ENCODE assay signal across 8 mouse cellular contexts in genomic region chr8:121631645-121632071, GRCm38 (mm10). TPM values are rescaled to one million over a fixed set of nuclear protein-coding genes. Genes with fewer than 3 reads are reported as not detected.
DNase-seq lines count a peak whose midpoint lies in the region; ATAC-seq and TF ChIP-seq lines count a peak whose summit lies in the region.

No protein-coding gene starts in this region.

- no peak overlapping the region for H3K4me2 ChIP-seq in kidney, postnatal 0 days (ENCODE audit: low read length)

- H3K9me3 ChIP-seq in kidney, postnatal 0 days (replicated peaks; ENCODE audit: low read length), result no peaks in the 10 kb centered on the region

- H3K36me3 ChIP-seq in kidney, postnatal 0 days (ENCODE audit: insufficient read depth, low read length), result peaks cover 6% of the 10 kb centered on the region

- ATAC-seq in kidney, postnatal 0 days (replicated peaks; ENCODE audit: low FRiP score, low read depth), result peak; percentile 58; the same call in 1 of the 2 replicates
- no peak for ATAC-seq in monocyte, adult 5-6 weeks (replicated peaks; ENCODE audit: insufficient number of reproducible peaks, low FRiP score, low TSS enrichment, poor library complexity, severe bottlenecking)

- no peak for DNase-seq in left cerebral cortex, adult 2 months (ENCODE audit: extremely low spot score in 1 of 2, low spot score in 2 of 2)
- DNase-seq in left cerebral cortex, adult 9 months (ENCODE audit: low spot score in 2 of 2), result no peak
- DNase-seq in heart, adult 8-10 months (ENCODE audit: low spot score), result peak; percentile 64
- peak; percentile 66 for DNase-seq in kidney, postnatal 0 days (ENCODE audit: low spot score)
- no peak for DNase-seq in layer of hippocampus, adult 11-12 months (ENCODE audit: low spot score)
- no peak for DNase-seq in urinary bladder, adult 2 months (ENCODE audit: low spot score)

- TF ChIP-seq POLR2A in olfactory bulb, adult 2 months (IDR thresholded peaks at IDR 0.05; ENCODE audit: insufficient read depth, low read depth, low read length), result no peak

- peak overlapping the region; percentile 2; the same call in 1 of the 2 replicates for H3K27ac ChIP-seq in left cerebral cortex, adult 2 months
- peak overlapping the region; percentile 73 for H3K27ac ChIP-seq in kidney, postnatal 0 days
- peak overlapping the region; percentile 59 for H3K27ac ChIP-seq in olfactory bulb, adult 2 months (ENCODE audit: insufficient read depth, low read depth, low read length)

- TF ChIP-seq CTCF in left cerebral cortex, adult 2 months (IDR thresholded peaks at IDR 0.05), result no peak; the same call in none of the 2 replicates
- TF ChIP-seq CTCF in kidney, postnatal 0 days (IDR thresholded peaks at IDR 0.05; ENCODE audit: low read depth), result peak; percentile 43; the same call in 1 of the 2 replicates
- no peak for TF ChIP-seq CTCF in olfactory bulb, adult 2 months (IDR thresholded peaks at IDR 0.05; ENCODE audit: insufficient read depth, low read depth, low read length)

- no peak overlapping the region for H3K9ac ChIP-seq in kidney, postnatal 0 days (ENCODE audit: low read depth, low read length)

- intact Hi-C loops in left cerebral cortex, adult 2 months (cut with DNase I), result no loop called here

- H3K4me1 ChIP-seq in kidney, postnatal 0 days (replicated peaks; ENCODE audit: insufficient read depth, low read length), result peaks cover 18% of the 10 kb centered on the region
- peaks cover 52% of the 10 kb centered on the region for H3K4me1 ChIP-seq in olfactory bulb, adult 2 months (ENCODE audit: control insufficient read depth, insufficient read depth, low read length)

- H3K4me3 ChIP-seq in left cerebral cortex, adult 2 months, result no peak overlapping the region
- H3K4me3 ChIP-seq in kidney, postnatal 0 days (replicated peaks; ENCODE audit: low read depth, low read length), result no peak overlapping the region
- no peak overlapping the region for H3K4me3 ChIP-seq in olfactory bulb, adult 2 months (ENCODE audit: insufficient read depth, low read depth, low read length)

- 27% methylated on average over 7 of the region's 7 CpGs for WGBS in kidney, postnatal 0 days
- WGBS in olfactory bulb, adult 2 months, result 47% methylated on average over 7 of the region's 7 CpGs

- no peaks in the 10 kb centered on the region for H3K27me3 ChIP-seq in kidney, postnatal 0 days (ENCODE audit: insufficient read depth, low read length)

RNA-seq across cellular contexts. Expression of gene Zcchc14, which starts 21.0 kb away (rescaled TPM):
- total RNA-seq in left cerebral cortex, adult 2 months (2021), result 10 to 100 TPM; 69.6 to 72.8 TPM
- 10 to 100 TPM; 23.7 to 30.9 (median 26.2) TPM for total RNA-seq in heart, adult 8-10 months (2022)
- 10.9 and 13.5 TPM in 2 replicates for polyA plus RNA-seq in kidney, postnatal 0 days (2015; fragmentation: Nextera tagmentation; extraction: Ambion mirVana)
- polyA plus RNA-seq in olfactory bulb, adult 2 months (2012; ENCODE audit: insufficient read depth, insufficient read length, low replicate concordance, missing spikeins), result not detected in 2 replicates
- total RNA-seq in monocyte, adult 5-6 weeks (2017), result 0.19 to 0.21 TPM in 2 of 3 replicates, not detected in the other
- polyA plus RNA-seq in urinary bladder, adult 2 months (2012; rRNA removed), result 16.9 and 22.7 TPM in 2 replicates

RNA-seq across cellular contexts. Expression of gene Map1lc3b, which starts 41.5 kb away (rescaled TPM):
- total RNA-seq in left cerebral cortex, adult 2 months (2021), result 100 to 1,000 TPM; 178 to 181 TPM
- 100 to 1,000 TPM; 264 to 289 (median 284) TPM for total RNA-seq in heart, adult 8-10 months (2022)
- polyA plus RNA-seq in kidney, postnatal 0 days (2015; fragmentation: Nextera tagmentation; extraction: Ambion mirVana), result 281 and 284 TPM in 2 replicates
- not detected in 2 replicates for polyA plus RNA-seq in olfactory bulb, adult 2 months (2012; ENCODE audit: insufficient read depth, insufficient read length, low replicate concordance, missing spikeins)
- total RNA-seq in monocyte, adult 5-6 weeks (2017), result 141 to 166 TPM (median 161 TPM) in 3 replicates
- 52.4 and 97.9 TPM in 2 replicates for polyA plus RNA-seq in urinary bladder, adult 2 months (2012; rRNA removed)

RNA-seq across cellular contexts. Expression of gene Fbxo31, which starts 53.1 kb away (rescaled TPM):
- 100 to 1,000 TPM in 1 of 2 experiments, 10 to 100 TPM in 1; 97.8 to 104 TPM for total RNA-seq in left cerebral cortex, adult 2 months (2021)
- 100 to 1,000 TPM in 2 of 4 experiments, 10 to 100 TPM in 2; 93.3 to 137 (median 102) TPM for total RNA-seq in heart, adult 8-10 months (2022)
- 13.4 and 14.9 TPM in 2 replicates for polyA plus RNA-seq in kidney, postnatal 0 days (2015; fragmentation: Nextera tagmentation; extraction: Ambion mirVana)
- polyA plus RNA-seq in olfactory bulb, adult 2 months (2012; ENCODE audit: insufficient read depth, insufficient read length, low replicate concordance, missing spikeins), result not detected in 2 replicates
- total RNA-seq in monocyte, adult 5-6 weeks (2017), result 3.8 to 7.4 TPM (median 5.3 TPM) in 3 replicates
- 25.6 and 33.8 TPM in 2 replicates for polyA plus RNA-seq in urinary bladder, adult 2 months (2012; rRNA removed)

Comparison
In these comparisons a context has a peak if more than half of its experiments do, and no peak if none do; other contexts are left out.
1. DNase-seq: peak in heart, adult 8-10 months (single experiment) and kidney, postnatal 0 days (single experiment); none in left cerebral cortex, adult 2 months (0 of 2), left cerebral cortex, adult 9 months (0 of 2), layer of hippocampus, adult 11-12 months (single experiment) and urinary bladder, adult 2 months (single experiment).
2. H3K27ac ChIP-seq: peak in every context shown above with its lines; median percentile 73 in kidney, postnatal 0 days; 59 in olfactory bulb, adult 2 months; 2 in left cerebral cortex, adult 2 months.
3. RNA of gene Zcchc14, which starts 21.0 kb away (total RNA-seq): 69.6 to 72.8 TPM in left cerebral cortex, adult 2 months and 23.7 to 30.9 TPM in heart, adult 8-10 months; 0.19 to 0.21 TPM in monocyte, adult 5-6 weeks; every median in the first group is over 10 times any median in the second.
4. RNA of gene Fbxo31, which starts 53.1 kb away (total RNA-seq): 93.3 to 137 TPM in heart, adult 8-10 months and 97.8 to 104 TPM in left cerebral cortex, adult 2 months; 3.8 to 7.4 TPM in monocyte, adult 5-6 weeks; every median in the first group is over 10 times any median in the second.